Mouse (Mus musculus) thymus, postnatal 4 days (tissue): Measurements from ENCODE around the gene Fuz.
A peak's percentile ranks its signal among the peaks of the same experiment; 100 is the strongest.

Source experiments
- DNase-seq: peaks from one replicate; pipeline ENCODE4 v3.0.0; 2021

Fuz gene

DNA sequence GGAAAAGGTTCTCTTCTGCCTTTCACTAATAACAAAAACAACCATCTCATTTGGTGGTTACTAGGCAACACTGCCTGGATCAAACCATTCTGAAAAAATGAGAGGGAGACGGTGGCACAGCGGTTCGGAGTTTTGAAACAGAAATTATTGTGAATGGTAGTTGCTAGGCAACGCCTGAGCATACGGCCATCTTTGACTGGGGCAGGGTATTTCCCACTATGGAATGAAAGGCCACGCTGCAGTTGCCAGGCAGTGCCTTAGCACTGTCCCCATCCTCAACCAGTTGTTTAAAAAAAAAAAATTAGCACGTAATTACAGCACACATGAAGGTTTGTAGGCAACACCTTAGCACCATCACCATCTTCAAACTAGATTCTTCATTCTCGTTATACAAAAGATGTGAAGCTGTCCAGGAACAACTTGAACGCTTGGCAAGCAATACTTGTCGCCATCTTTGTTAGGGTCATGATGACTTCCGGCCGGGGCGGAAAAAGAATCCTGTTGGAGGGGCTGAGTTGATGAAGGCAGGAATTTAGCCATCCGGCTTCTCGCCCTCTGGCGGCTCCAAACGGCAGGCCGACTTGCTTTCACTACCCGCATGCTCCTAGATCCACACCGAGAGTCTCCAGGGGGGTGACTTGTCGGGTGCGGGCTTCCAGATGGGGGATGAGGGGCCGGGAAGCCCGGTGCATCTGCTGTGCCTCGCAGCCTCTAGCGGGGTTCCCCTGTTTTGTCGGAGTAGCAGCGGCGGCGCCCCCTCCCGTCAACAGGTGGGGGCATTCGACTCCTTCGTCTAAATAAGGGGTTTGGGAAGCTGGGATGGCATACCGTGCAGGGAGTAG is at the start of gene Fuz:
Fuz (plus strand) TSS at position 487 of the 842 bp plus-strand sequence.
- DNase-seq, result peak; percentile 86

DNA sequence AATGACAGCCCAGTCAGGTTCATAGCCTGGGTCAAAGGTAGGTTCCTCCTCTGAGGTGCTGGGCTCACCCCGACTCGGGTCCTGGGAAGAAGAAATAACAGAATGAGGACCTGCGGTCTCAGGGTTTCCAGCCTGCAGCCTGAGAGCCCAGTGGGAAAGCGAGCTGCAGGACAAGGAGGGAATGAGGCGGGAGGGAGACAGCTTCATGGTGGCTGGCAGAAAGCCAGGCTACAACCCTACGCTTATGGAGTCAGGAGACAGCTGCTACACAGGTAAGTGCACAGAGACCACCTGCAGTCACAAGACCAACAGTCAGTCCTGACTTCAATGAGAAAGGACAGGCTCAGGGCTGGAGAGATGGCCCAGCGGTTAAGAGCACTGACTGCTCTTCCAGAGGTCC is 49.1 kb upstream of the Fuz start:
- DNase-seq, result no peak

DNA sequence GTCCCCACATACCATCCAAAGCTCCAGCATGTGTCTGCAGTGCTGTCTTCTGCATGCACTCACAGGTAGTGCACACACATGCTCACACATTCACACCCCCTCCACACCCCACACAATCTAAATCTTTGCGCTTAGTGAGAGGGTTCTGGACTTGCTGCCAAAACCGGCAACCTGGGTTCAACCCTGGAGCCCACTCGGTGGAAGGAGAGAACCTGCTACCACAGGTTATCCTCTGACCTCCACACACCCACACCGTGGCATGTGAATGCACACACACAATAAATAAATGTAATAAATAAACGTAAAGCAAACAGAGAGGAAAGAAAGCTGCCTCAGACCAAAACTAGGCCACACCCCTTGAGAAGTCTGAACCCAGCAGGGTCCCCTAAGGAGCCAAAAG is 48.1 kb upstream of the Fuz start:
- no peak for DNase-seq

DNA sequence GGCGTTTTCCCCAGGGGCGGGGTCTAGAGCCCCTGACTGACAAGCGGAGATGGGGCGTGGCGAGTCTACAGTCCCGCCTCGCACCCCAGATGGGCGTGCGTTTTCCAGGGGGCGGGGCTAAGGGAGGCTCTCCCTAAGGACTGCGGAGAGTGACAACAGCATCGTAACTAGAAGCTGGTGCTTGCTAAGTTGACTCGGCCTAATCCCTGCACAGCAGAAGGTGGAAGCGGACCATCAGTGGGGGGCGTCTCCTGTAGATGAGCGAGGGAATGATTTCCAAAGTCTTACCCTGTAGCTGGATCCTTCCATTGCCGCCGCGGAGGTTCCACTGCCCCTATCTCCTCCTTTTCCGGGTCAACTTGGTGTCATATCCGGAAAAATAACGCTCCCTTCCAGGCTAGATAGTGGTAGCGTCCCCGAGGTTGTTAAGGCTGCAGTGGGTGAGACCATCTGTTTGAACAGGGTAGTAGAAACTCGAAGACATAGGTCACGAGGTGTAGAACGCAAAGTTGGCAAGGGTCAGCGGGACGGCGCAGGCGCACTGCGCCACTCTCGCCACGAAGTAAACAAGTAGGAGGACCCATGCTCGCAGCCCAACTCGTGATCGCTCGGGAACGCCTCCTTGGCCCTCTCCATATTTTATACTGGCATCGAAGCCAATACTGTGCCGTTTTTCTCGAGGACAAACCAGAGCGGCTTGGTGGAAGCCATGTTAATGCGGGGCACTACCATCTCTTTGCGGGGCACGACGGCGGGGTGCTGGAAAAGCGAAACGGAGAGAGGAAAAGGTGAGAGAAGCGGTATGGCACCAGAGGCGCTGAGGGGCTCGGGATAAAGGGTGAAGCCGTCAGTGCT is 47.1 kb upstream of the Fuz start, which contains the start of the genes Akt1s1 and Tbc1d17:
Akt1s1 (plus strand) TSS at position 431 of the 855 bp plus-strand sequence.
Tbc1d17 (minus strand) TSS at position 519 of the 855 bp plus-strand sequence.
- DNase-seq, result peak; percentile 98

DNA sequence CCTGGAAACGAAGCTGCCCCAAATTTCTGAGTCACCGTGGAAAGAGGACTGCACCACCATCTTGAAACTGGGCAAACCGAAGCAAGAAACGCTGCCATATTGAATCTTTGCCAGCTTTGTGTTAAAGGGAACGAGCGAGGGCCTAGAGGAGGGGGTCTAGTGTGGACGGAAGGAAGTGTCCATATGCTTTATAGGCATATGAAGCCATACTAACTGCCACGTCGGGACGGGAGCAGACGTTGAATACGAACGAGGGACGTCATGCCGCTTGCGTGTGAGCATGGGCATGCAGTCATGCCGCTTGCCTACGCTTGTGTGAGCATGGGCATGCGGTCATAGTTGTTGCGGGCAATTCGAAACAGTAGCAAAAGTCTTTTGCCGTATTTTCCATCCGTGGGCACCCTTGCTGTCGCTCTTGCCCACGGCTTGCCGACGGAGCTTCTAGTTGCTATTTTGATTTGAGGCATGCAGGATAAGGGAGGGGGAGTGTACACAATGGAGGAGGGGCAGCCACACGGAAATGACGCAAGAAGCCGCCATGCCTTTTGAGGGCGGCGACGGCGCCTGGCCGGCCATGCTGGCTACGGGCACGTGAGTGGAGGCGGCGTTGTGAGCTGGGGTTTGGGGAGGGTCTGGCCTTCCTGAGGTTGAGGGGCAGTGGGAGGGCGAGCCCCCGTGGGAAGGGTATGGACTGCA is 46.3 kb upstream of the Fuz start:
- DNase-seq, result peak; percentile 90

DNA sequence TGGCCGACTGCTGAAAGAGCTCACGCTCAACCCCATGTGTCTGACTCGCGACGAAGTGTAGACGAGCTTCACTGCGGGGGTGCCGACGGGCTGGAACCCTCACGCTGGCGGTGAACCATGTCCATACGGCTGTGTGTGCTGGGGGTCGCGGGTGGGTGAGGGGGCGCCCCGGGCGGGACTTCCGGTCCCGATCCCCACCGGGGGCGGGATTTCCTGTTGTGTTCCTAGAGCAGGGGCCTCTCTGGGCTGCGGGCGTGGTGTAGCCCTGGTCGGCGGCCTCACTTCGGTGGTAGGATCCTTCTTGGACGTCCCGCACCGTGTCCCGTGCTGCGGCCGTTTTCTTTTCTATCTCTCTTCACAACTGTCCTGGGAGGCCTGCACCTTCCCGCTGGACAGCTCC is 45.7 kb upstream of the Fuz start:
- peak; percentile 87 for DNase-seq

DNA sequence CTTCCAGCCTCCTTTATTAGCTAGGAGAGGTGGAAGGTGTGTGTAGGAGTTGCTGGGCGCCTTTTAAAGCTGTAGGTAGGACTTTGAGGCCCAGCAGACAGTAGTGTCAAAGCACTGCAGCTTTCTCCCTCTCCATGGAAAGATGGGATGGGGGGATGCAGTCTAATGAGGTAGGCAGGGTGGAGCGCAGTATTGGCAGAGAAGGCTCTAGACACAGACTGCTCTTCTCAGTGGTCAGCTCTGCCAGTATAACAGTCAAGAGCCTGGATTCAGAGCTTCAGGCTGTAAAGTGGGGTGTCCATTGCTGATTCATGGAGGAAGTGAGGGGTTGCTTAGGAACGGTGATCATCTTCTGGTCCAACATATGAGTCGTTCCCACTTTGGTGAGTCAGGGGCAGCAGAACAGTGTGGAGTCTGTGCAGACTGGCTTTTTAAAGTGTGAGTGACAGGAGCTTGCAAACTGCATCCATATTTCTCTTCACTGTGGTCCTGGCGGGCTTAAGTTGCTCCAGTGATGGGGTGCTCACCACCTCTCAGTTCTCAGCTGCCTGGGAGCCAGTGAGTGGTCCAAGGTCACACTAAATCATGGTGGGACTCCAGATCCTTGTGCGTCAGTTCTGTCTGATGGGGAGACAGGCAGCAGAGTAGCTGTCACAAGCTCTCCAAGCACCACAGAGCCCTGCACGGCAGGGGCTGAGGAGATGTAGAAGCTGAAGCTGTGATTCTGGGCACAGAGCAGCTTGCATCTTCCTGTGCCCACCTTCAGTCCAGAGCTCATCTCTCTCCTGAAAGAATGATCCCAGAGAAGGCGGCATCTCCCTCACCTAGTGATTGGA is 44.9 kb upstream of the Fuz start:
- no peak for DNase-seq

DNA sequence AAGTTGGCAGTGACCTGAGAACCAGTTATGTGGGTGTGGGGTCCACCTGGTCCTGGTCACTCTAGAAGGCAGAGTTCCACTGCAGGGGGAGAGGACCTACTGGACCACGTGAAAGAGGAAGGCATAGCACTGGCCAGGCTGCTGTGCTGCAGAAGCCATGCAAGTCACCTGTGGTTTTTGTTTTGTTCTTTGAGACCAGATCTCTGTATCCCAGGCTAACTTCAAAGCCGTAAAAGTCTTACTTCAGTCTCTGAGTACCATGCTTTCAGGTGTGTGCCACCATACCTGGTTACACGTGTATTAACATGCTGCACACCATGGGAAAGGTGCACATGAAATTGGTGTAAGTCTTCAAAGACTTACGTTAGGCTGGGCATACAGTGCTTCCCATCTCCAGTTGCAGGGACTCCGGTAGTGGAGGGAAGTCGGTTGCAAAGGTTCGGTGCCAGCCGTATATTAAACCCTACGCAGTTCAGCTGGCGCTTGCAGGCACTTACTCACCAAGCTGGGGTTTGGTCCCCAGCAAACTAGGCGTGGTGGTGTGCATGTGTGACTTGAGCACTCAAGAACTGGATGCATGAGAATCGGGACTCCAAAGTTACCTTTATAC is 44.1 kb upstream of the Fuz start:
- DNase-seq, result no peak

DNA sequence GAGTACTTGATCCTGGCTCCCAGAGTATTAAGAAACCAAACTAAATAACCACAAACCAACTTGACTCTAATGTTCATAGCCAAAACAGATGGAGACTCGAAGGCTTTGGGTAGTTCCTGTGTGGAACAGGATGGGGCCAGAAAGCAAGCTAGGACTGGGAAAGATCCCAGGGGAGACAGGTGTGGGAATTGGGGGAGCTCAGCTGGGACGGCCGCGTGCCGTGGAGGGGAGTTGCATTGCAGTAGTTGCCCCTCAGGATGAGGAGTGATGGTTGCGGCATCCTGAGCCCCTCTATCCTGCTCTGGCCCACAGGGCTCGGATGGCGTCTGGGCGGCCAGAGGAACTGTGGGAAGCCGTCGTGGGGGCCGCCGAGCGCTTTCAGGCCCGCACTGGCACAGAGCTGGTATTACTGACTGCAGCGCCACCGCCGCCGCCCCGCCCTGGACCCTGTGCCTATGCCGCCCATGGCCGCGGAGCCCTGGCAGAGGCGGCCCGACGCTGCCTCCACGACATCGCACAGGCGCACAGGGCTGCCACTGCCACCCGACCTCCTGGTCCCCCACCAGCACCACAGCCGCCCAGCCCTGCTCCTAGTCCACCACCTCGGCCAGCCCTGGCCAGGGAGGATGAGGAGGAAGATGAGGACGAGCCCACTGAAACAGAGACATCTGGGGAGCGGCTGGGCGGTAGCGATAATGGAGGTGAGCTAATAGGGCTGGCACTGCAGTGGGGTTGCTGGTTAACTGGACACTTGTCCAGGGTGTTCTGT is 43.4 kb upstream of the Fuz start:
- no peak for DNase-seq

DNA sequence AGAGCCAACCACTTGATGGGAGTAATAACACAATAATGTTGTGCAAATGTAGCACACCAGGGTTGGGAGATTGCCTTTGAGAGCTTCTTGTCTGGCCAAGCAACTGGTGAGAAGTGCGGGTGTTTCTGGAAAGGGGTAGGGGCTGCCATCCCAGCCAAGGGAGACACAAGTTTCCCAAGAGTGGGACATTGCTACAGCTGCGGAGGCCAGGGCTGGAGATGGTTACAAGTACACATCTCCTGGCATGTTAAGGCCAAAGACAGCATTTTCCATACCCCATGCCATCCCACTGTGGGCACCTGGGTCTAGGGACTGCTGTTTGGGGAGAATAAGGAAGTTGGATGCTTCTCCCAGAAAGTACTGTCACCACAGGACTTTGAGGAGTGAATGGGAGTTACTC is 42.8 kb upstream of the Fuz start:
- DNase-seq, result no peak

DNA sequence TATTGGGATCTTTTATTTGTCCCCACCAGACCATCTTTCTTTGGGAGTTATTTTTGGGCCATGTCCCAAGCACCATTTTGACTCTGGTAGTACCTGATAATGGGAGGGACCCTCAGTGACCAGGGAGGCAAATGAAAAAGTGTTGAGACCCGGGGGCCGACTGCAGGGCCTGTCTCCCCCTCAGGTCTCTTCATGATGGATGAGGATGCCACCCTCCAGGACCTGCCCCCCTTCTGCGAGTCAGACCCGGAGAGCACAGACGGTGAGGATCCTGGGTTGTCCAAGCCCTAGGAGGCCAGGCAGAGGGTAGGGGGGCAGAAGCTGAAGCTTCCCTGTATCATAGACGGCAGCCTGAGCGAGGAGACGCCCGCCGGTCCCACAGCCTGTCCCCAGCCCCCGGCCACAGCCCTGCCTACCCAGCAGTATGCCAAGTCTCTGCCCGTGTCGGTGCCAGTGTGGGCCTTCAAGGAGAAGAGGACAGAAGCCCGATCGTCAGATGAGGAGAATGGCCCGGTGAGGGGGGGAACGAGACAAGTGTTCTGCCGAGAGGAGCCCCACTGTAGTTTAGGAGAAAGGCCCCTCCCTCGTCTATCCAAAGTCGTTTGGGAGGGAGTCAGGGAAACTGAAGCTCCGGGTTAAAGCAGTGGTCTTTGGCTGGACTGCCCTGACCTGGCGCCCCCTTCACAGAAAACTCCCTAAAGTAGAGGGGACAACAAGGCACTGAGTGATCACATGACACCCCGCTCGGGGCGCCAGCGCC is 42.1 kb upstream of the Fuz start:
- DNase-seq, result no peak

DNA sequence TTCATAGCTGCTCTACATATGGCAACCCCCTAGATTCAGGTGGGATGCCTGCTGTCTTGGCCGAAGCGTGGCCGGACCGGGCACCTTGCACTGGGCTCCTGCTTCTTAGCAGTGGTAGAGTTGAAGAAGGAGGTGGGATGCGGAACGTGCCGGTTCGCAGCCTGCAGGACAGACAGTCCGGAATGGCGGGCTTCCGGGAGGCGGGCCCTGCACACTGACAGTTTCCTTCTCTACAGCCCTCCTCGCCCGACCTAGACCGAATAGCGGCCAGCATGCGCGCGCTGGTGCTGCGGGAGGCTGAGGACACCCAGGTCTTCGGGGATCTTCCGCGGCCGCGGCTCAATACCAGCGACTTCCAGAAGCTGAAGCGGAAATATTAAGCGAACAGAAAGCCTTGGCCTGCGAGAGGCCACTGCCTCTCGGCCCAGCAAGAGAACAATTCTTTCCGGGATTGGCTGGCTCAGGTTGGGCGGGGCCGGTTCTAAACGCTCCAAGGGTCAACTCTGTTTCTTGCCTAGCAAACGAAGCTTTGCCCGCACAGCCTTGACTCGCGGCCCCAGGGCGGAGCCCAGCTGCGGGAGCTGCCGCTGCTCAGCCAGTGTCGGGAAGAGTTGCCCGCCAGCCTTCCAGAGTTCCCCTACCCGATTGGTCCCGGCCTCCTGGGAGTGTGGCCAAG is 41.4 kb upstream of the Fuz start:
- peak; percentile 85 for DNase-seq

DNA sequence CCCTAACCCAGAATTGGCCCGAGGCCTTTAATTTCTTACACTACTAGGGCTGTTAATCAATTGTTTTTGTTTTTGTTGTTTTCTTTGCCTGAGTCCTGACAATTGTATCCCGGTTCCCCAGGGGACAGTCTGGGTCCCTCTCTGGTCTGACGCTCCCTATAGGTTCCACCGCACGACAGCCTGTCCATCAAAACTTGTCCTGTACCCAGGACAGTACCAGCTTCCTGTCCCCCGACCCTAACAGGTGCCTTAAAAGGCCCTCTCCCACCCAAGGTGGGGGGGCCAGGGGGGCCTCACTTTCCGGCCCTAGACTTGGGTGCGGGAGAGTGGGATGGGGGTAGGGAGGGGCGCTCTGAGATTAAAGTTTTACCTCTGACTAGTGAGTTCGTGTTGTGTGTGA is 40.8 kb upstream of the Fuz start:
- DNase-seq, result peak; percentile 55

DNA sequence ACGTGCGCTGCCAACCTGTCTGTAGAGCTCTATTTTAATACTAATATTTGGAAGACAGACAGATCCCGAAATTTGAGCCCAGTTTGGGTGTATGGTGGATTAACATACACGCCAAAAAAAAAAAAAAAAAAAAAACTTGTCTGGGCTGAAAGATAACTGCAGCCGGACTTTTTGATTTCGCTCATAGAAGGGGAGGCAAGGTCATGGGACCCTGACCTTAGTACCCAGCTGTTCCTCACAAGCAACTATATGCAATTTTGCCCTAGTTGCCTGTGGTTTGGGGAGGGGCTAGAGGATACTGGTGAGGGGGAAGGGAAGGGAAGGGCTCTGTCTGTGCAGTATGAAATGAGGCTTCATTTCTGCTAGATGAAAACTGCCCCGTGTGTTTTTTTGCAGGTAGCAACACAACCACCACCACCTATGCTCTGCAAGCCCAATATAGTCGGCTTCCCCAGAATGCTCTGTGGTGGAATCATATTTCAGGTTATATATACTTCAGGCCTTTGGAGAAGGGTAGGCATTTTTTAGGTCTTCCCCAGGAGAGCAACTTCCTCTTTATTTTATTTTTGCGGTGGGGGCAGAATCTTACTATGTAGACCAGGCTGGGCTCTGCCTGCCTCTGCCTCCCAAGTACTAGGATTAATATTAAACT is 39.5 kb upstream of the Fuz start:
- no peak for DNase-seq

DNA sequence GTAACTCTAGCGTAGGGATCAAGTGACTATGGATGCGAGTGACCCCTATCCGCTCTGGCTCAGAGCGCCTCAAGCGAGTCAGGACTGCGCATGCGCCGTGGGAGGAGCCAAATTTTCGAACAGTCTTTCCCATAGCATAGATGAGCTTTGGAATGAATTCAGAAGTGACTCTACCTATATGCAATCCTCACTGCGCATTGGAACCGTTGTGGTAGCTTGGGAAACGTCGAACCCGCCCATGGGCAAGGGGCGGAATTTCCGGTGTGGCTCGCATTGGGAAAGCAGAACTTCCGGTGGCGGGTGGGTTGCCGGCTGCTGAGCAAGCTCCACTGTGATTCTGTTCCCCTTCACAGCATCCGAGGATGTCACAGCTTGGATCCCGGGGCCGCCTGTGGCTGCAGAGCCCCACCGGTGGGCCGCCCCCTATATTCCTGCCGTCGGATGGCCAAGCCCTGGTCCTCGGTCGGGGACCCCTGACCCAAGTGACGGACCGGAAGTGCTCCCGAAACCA is 38.8 kb upstream of the Fuz start, which contains the start of gene Pnkp:
Pnkp (plus strand) TSS at position 98 of the 511 bp plus-strand sequence.
- DNase-seq, result peak; percentile 87

DNA sequence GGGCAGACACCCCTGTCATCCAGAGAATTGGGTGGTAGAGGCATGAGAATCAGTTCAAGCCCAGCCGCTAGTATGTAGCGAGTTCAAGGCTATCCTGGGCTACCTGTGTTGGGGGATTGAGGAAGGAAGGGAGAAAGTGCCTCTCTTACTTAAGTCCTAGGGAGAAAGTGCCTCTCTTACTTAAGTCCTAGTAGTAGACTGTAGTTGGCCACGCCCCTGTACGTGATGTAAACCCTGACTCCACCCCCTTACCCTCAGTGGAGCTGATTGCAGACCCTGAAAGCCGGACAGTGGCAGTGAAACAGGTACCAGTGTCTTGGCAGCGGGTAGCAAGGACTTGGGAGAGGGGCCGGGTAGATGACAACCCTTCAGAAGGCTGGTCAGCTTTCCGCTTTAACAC is 38.0 kb upstream of the Fuz start:
- DNase-seq, result peak; percentile 68

DNA sequence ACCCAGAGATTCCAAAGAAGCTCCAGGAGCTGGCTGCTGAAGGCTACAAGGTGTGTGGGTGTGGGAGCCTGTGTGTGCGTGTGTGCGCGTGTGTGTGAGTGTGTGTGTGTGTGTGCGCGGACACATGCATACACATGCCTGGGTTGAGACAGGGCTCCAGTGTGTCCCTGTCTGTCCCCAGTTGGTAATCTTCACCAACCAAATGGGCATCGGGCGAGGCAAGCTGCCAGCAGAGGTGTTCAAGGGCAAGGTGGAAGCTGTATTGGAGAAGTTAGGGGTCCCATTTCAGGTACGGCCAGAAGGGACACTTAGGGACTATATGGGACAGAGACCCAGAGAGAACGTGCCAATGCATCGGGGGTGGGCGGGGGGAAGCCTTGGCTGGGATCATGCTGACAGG is 36.0 kb upstream of the Fuz start:
- no peak for DNase-seq

DNA sequence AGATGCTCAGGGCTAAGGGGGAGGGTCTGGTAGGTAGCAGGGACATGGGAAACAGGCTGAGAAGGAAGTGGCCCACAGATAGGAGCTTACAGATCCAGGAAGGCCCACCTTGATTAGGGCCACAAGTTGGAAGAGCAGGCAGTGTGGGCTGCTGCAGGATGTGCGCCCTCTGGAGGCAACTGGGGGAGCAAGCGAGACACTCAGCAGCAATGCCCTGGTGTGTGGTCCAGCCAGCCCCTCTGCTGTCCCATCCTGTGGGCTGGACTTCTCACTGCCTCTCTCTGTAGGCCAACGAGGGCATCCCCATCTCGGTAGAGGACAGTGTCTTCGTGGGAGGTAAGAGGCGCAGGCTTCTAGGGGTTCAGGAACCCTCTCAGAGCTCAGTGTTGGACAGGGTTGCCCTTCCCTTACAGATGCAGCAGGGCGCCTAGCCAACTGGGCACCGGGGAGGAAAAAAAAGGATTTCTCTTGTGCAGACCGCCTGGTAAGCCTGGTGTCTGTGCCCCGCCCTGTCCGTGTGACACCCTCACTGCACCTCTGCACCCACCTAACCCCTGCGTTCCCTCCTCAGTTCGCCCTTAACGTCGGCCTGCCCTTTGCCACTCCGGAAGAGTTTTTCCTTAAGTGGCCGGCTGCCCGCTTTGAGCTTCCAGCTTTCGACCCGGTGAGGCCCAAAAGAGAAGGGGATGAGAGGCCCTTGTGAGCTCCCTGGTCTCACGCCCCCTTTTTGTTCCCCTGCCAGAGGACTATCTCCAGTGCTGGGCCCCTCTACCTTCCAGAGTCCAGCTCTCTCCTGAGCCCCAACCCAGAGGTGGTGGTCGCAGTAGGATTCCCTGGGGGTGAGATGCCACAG is 35.1 kb upstream of the Fuz start:
- peak; percentile 89 for DNase-seq
